Mouse (Mus musculus) subcutaneous adipose tissue, adult 2 months (tissue): ENCODE measurements around the gene G6pd2. TPM values are rescaled to one million over a fixed set of nuclear protein-coding genes. Genes with fewer than 3 reads are reported as not detected.

Source experiments
- polyA plus RNA-seq: library from polyadenylated mRNA; depleted of rRNA; stranded (reverse); fragments of >200 nt; gene quantifications from 2 replicates; pipeline ENCODE4 v1.2.3, GENCODE M21; 2012; ENCODE audit warnings: low replicate concordance; rRNA removed

Gene G6pd2
- not detected in 2 replicates for polyA plus RNA-seq

GRCm38 (mm10) chr5:61808516-61808915 is at the start of gene G6pd2:
G6pd2 (plus strand) TSS chr5:61808816.

